Mouse (Mus musculus): ENCODE measurements around the gene Ddah2. TPM values are rescaled to one million over a fixed set of nuclear protein-coding genes. Genes with fewer than 3 reads are reported as not detected.
A peak's percentile ranks its signal among the peaks of the same experiment; 100 is the strongest.

Gene Ddah2
- polyA plus RNA-seq, 1 experiment from 2014 or later: 356 TPM

- H3K4me3 ChIP-seq (replicated peaks): no peak overlapping the region
- H3K27ac ChIP-seq: 0 out of 2 replicates have a peak overlapping the region, but pooled peaks have one; percentile 78
- H3K9ac ChIP-seq: no peak overlapping the region
- no peaks in the 10 kb centered on the region for H3K9me3 ChIP-seq (replicated peaks)
- H3K27me3 ChIP-seq: no peaks in the 10 kb centered on the region
- 95% methylated on average over 7 of the region's 7 CpGs for WGBS
- H3K4me2 ChIP-seq: no peak overlapping the region
- peaks cover 46% of the 10 kb centered on the region for H3K36me3 ChIP-seq
- H3K4me1 ChIP-seq: peaks cover 54% of the 10 kb centered on the region
- ATAC-seq (replicated peaks; ENCODE audit: low FRiP score): no peak
These were observed 45.2 kb downstream of the Ddah2 start for GRCm38 (mm10) chr17:35104079-35104478.

GRCm38 (mm10) chr17:35104754-35105153 is 45.9 kb downstream of the Ddah2 start:
- H3K27ac ChIP-seq: no peak overlapping the region
- peaks cover 49% of the 10 kb centered on the region for H3K4me1 ChIP-seq
- no peak overlapping the region for H3K4me2 ChIP-seq
- no peak overlapping the region for H3K4me3 ChIP-seq (replicated peaks)
- no peaks in the 10 kb centered on the region for H3K27me3 ChIP-seq
- 74% methylated on average over 6 of the region's 6 CpGs for whole genome bisulfite sequencing
- ATAC-seq (replicated peaks; ENCODE audit: low FRiP score): no peak
- peaks cover 39% of the 10 kb centered on the region for H3K36me3 ChIP-seq
- H3K9me3 ChIP-seq (replicated peaks): no peaks in the 10 kb centered on the region
- no peak overlapping the region for H3K9ac ChIP-seq

GRCm38 (mm10) chr17:35105740-35106389 is 47.0 kb downstream of the Ddah2 start:
- Histone ChIP-seq H3K9me3 (replicated peaks) (no peaks in the 10 kb centered on the region), H3K4me2 (peak overlapping the region; percentile 50), H3K4me1 (peaks cover 40% of the 10 kb centered on the region), H3K36me3 (peaks cover 29% of the 10 kb centered on the region), H3K9ac (peak overlapping the region; percentile 33; the same call in 1 of the 2 replicates), H3K27ac (peak overlapping the region; percentile 41), H3K27me3 (no peaks in the 10 kb centered on the region), H3K4me3 (replicated peaks) (0 out of 2 replicates have a peak overlapping the region, but pooled peaks have one; percentile 13)
- 24% methylated on average over 13 of the region's 13 CpGs for WGBS
- ATAC-seq (replicated peaks; ENCODE audit: low FRiP score): no peak

GRCm38 (mm10) chr17:35106522-35106921 is 47.7 kb downstream of the Ddah2 start:
- Histone ChIP-seq H3K9me3 (replicated peaks) (no peaks in the 10 kb centered on the region), H3K27me3 (no peaks in the 10 kb centered on the region), H3K4me3 (replicated peaks) (no peak overlapping the region), H3K4me1 (peaks cover 34% of the 10 kb centered on the region), H3K27ac (peak overlapping the region; percentile 41), H3K36me3 (peaks cover 23% of the 10 kb centered on the region), H3K9ac (no peak overlapping the region; the same call in 1 of the 2 replicates), H3K4me2 (no peak overlapping the region; the same call in 1 of the 2 replicates)
- ATAC-seq (replicated peaks; ENCODE audit: low FRiP score): no peak
- 73% methylated on average over 3 of the region's 3 CpGs for WGBS

- Histone ChIP-seq H3K4me2 (no peak within 1 kb of the TSS), H3K9ac (no peak within 1 kb of the TSS), H3K36me3 (peaks cover 7% of the 10 kb centered on the region), H3K4me3 (replicated peaks) (no peak within 1 kb of the TSS), H3K9me3 (replicated peaks) (no peaks in the 10 kb centered on the region), H3K4me1 (peaks cover 19% of the 10 kb centered on the region), H3K27ac (no peak within 1 kb of the TSS), H3K27me3 (no peaks in the 10 kb centered on the region)
- ATAC-seq (replicated peaks; ENCODE audit: low FRiP score): no peak
- 86% methylated on average over 6 of the region's 6 CpGs for WGBS
These were observed 49.3 kb downstream of the Ddah2 start, which contains the start of gene Ly6g5c for GRCm38 (mm10) chr17:35108097-35108496. Ly6g5c (plus strand) TSS chr17:35108279.

Other genes starting within 250 kb of the Ddah2 start
- gene Stk19, start 222.1 kb upstream of the Ddah2 start, polyA plus RNA-seq (2015; fragmentation: Nextera tagmentation; extraction: Ambion mirVana): 29.4 and 29.6 TPM in 2 replicates
- gene Dxo, start 222.0 kb upstream of the Ddah2 start, polyA plus RNA-seq (2015; fragmentation: Nextera tagmentation; extraction: Ambion mirVana): 62.7 and 73.0 TPM in 2 replicates
- 48.5 and 53.1 TPM in 2 replicates for gene Skiv2l, start 208.8 kb upstream of the Ddah2 start, polyA plus RNA-seq (2015; fragmentation: Nextera tagmentation; extraction: Ambion mirVana)
- 101 and 116 TPM in 2 replicates for gene Nelfe, start 208.6 kb upstream of the Ddah2 start, polyA plus RNA-seq (2015; fragmentation: Nextera tagmentation; extraction: Ambion mirVana)
- 12.1 and 13.3 TPM in 2 replicates for gene Cfb, start 196.5 kb upstream of the Ddah2 start, polyA plus RNA-seq (2015; fragmentation: Nextera tagmentation; extraction: Ambion mirVana)
- gene Zbtb12, start 179.6 kb upstream of the Ddah2 start, polyA plus RNA-seq (2015; fragmentation: Nextera tagmentation; extraction: Ambion mirVana): 5.0 TPM in 2 replicates
- not detected in 2 replicates for gene Gm20547, start 177.0 kb upstream of the Ddah2 start, polyA plus RNA-seq (2015; fragmentation: Nextera tagmentation; extraction: Ambion mirVana)
- 2.6 and 3.6 TPM in 2 replicates for gene C2, start 160.8 kb upstream of the Ddah2 start, polyA plus RNA-seq (2015; fragmentation: Nextera tagmentation; extraction: Ambion mirVana)
- 80.1 and 93.7 TPM in 2 replicates for gene Ehmt2, start 160.6 kb upstream of the Ddah2 start, polyA plus RNA-seq (2015; fragmentation: Nextera tagmentation; extraction: Ambion mirVana)
- 12.4 and 13.0 TPM in 2 replicates for gene Slc44a4, start 144.6 kb upstream of the Ddah2 start, polyA plus RNA-seq (2015; fragmentation: Nextera tagmentation; extraction: Ambion mirVana)
- gene Neu1, start 127.8 kb upstream of the Ddah2 start, polyA plus RNA-seq (2015; fragmentation: Nextera tagmentation; extraction: Ambion mirVana): 33.7 and 37.0 TPM in 2 replicates
- 0.49 and 0.53 TPM in 2 replicates for gene Hspa1b, start 99.8 kb upstream of the Ddah2 start, polyA plus RNA-seq (2015; fragmentation: Nextera tagmentation; extraction: Ambion mirVana)
- not detected in 2 replicates for gene Gm20481, start 89.1 kb upstream of the Ddah2 start, polyA plus RNA-seq (2015; fragmentation: Nextera tagmentation; extraction: Ambion mirVana)
- gene Hspa1a, start 86.9 kb upstream of the Ddah2 start, polyA plus RNA-seq (2015; fragmentation: Nextera tagmentation; extraction: Ambion mirVana): 7.8 and 8.4 TPM in 2 replicates
- gene Hspa1l, start 86.3 kb upstream of the Ddah2 start, polyA plus RNA-seq (2015; fragmentation: Nextera tagmentation; extraction: Ambion mirVana): 0.81 and 1.6 TPM in 2 replicates
- 229 and 231 TPM in 2 replicates for gene Lsm2, start 77.2 kb upstream of the Ddah2 start, polyA plus RNA-seq (2015; fragmentation: Nextera tagmentation; extraction: Ambion mirVana)
- 128 and 140 TPM in 2 replicates for gene Vars, start 58.0 kb upstream of the Ddah2 start, polyA plus RNA-seq (2015; fragmentation: Nextera tagmentation; extraction: Ambion mirVana)
- 0.19 and 0.29 TPM in 2 replicates for gene Vwa7, start 42.5 kb upstream of the Ddah2 start, polyA plus RNA-seq (2015; fragmentation: Nextera tagmentation; extraction: Ambion mirVana)
- 6.2 and 6.8 TPM in 2 replicates for gene Sapcd1, start 31.0 kb upstream of the Ddah2 start, polyA plus RNA-seq (2015; fragmentation: Nextera tagmentation; extraction: Ambion mirVana)
- 5.2 and 5.4 TPM in 2 replicates for gene Msh5, start 12.3 kb upstream of the Ddah2 start, polyA plus RNA-seq (2015; fragmentation: Nextera tagmentation; extraction: Ambion mirVana)
- gene Clic1, start 9.1 kb upstream of the Ddah2 start, polyA plus RNA-seq (2015; fragmentation: Nextera tagmentation; extraction: Ambion mirVana): 300 and 320 TPM in 2 replicates
- 1.6 TPM in 1 of 2 replicates, not detected in the other for gene Ly6g6c, start 6.4 kb downstream of the Ddah2 start, polyA plus RNA-seq (2015; fragmentation: Nextera tagmentation; extraction: Ambion mirVana)
- 0.41 and 0.52 TPM in 2 replicates for gene Mpig6b, start 7.1 kb downstream of the Ddah2 start, polyA plus RNA-seq (2015; fragmentation: Nextera tagmentation; extraction: Ambion mirVana)
- gene Ly6g6e, start 17.9 kb downstream of the Ddah2 start, polyA plus RNA-seq (2015; fragmentation: Nextera tagmentation; extraction: Ambion mirVana): 1.2 and 1.6 TPM in 2 replicates
- gene Ly6g6d, start 19.0 kb downstream of the Ddah2 start, polyA plus RNA-seq (2015; fragmentation: Nextera tagmentation; extraction: Ambion mirVana): 5.0 and 6.0 TPM in 2 replicates
- gene Ly6g6f, start 26.6 kb downstream of the Ddah2 start, polyA plus RNA-seq (2015; fragmentation: Nextera tagmentation; extraction: Ambion mirVana): not detected in 2 replicates
- 94.7 and 103 TPM in 2 replicates for gene Abhd16a, start 30.2 kb downstream of the Ddah2 start, polyA plus RNA-seq (2015; fragmentation: Nextera tagmentation; extraction: Ambion mirVana)
- not detected in 2 replicates for gene Ly6g5c, start 49.2 kb downstream of the Ddah2 start, polyA plus RNA-seq (2015; fragmentation: Nextera tagmentation; extraction: Ambion mirVana)
- gene Ly6g5b, start 56.4 kb downstream of the Ddah2 start, polyA plus RNA-seq (2015; fragmentation: Nextera tagmentation; extraction: Ambion mirVana): 0.99 and 1.9 TPM in 2 replicates
- 19.0 and 20.3 TPM in 2 replicates for gene Gpank1, start 62.4 kb downstream of the Ddah2 start, polyA plus RNA-seq (2015; fragmentation: Nextera tagmentation; extraction: Ambion mirVana)
- gene Csnk2b, start 63.0 kb downstream of the Ddah2 start, polyA plus RNA-seq (2015; fragmentation: Nextera tagmentation; extraction: Ambion mirVana): 281 and 284 TPM in 2 replicates
- gene D17H6S53E, start 67.3 kb downstream of the Ddah2 start, polyA plus RNA-seq (2015; fragmentation: Nextera tagmentation; extraction: Ambion mirVana): 10.5 and 12.2 TPM in 2 replicates
- gene Apom, start 73.0 kb downstream of the Ddah2 start, polyA plus RNA-seq (2015; fragmentation: Nextera tagmentation; extraction: Ambion mirVana): 21.0 and 25.7 TPM in 2 replicates
- 56.1 and 64.9 TPM in 2 replicates for gene Bag6, start 76.1 kb downstream of the Ddah2 start, polyA plus RNA-seq (2015; fragmentation: Nextera tagmentation; extraction: Ambion mirVana)
- gene Prrc2a, start 105.9 kb downstream of the Ddah2 start, polyA plus RNA-seq (2015; fragmentation: Nextera tagmentation; extraction: Ambion mirVana): 176 and 209 TPM in 2 replicates
- gene Aif1, start 117.0 kb downstream of the Ddah2 start, polyA plus RNA-seq (2015; fragmentation: Nextera tagmentation; extraction: Ambion mirVana): 8.8 and 9.2 TPM in 2 replicates
- gene Lst1, start 129.4 kb downstream of the Ddah2 start, polyA plus RNA-seq (2015; fragmentation: Nextera tagmentation; extraction: Ambion mirVana): 12.1 and 13.7 TPM in 2 replicates
- 0.53 and 0.72 TPM in 2 replicates for gene Ltb, start 135.4 kb downstream of the Ddah2 start, polyA plus RNA-seq (2015; fragmentation: Nextera tagmentation; extraction: Ambion mirVana)
- 0.12 TPM in 1 of 2 replicates, not detected in the other for gene Tnf, start 143.0 kb downstream of the Ddah2 start, polyA plus RNA-seq (2015; fragmentation: Nextera tagmentation; extraction: Ambion mirVana)
- 0.10 TPM in 1 of 2 replicates, not detected in the other for gene Lta, start 146.3 kb downstream of the Ddah2 start, polyA plus RNA-seq (2015; fragmentation: Nextera tagmentation; extraction: Ambion mirVana)
- 0.65 and 0.69 TPM in 2 replicates for gene Gm16181, start 161.8 kb downstream of the Ddah2 start, polyA plus RNA-seq (2015; fragmentation: Nextera tagmentation; extraction: Ambion mirVana)
- 6.2 and 6.4 TPM in 2 replicates for gene Atp6v1g2, start 174.6 kb downstream of the Ddah2 start, polyA plus RNA-seq (2015; fragmentation: Nextera tagmentation; extraction: Ambion mirVana)
- gene Nfkbil1, start 176.8 kb downstream of the Ddah2 start, polyA plus RNA-seq (2015; fragmentation: Nextera tagmentation; extraction: Ambion mirVana): 11.3 and 12.4 TPM in 2 replicates
- gene Ddx39b, start 182.7 kb downstream of the Ddah2 start, polyA plus RNA-seq (2015; fragmentation: Nextera tagmentation; extraction: Ambion mirVana): 531 and 538 TPM in 2 replicates
- gene H2-D1, start 203.7 kb downstream of the Ddah2 start, polyA plus RNA-seq (2015; fragmentation: Nextera tagmentation; extraction: Ambion mirVana): 64.5 and 66.1 TPM in 2 replicates